Mouse (Mus musculus): ENCODE measurements around the gene Inpp5a. TPM values are rescaled to one million over a fixed set of nuclear protein-coding genes. Genes with fewer than 3 reads are reported as not detected.

Inpp5a gene
- polyA plus RNA-seq, 1 experiment from 2014 or later = 17.7 TPM

DNA sequence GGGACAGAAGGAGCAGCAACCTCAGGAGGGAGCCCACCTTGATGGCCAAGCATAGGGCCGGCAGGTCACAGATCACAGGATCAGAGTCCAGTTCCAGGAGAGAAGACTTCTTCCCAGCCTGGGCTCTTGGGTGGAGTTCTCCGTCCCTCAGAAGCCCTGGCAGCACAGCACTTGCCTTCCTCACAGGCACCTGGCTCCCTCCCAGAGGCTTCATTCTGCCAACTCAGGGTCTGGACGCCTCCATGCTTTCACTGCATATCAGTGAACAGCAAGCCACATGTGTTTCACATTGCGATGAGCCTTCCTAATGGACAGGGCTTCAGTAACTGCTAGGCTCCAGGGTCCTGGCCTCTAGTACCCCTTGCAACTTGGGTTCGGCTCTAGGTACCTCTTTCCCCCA lies 147.4 kb downstream of the Inpp5a start:
- Histone ChIP-seq H3K27ac (ENCODE audit: low read length) (no peak overlapping the region), H3K4me2 (replicated peaks; ENCODE audit: low read depth, low read length) (no peak overlapping the region), H3K9me3 (ENCODE audit: low read length) (no peaks in the 10 kb centered on the region), H3K27me3 (ENCODE audit: insufficient read depth, low read length) (no peaks in the 10 kb centered on the region), H3K4me1 (ENCODE audit: insufficient read depth, low read length) (peaks cover 2% of the 10 kb centered on the region; the same call in 1 of the 2 replicates), H3K9ac (replicated peaks; ENCODE audit: low read length) (no peak overlapping the region), H3K36me3 (ENCODE audit: insufficient read depth, low read length) (no peaks in the 10 kb centered on the region), H3K4me3 (ENCODE audit: low read length) (no peak overlapping the region)
- WGBS = 85% methylated on average over 5 of the region's 5 CpGs
- no peak for ATAC-seq (ENCODE audit: low FRiP score, low TSS enrichment)

- H3K27me3 ChIP-seq (ENCODE audit: insufficient read depth, low read length) = no peaks in the 10 kb centered on the region
- 96% methylated on average over 2 of the region's 2 CpGs for WGBS
- no peak overlapping the region for H3K9ac ChIP-seq (replicated peaks; ENCODE audit: low read length)
- H3K4me2 ChIP-seq (replicated peaks; ENCODE audit: low read depth, low read length) = no peak overlapping the region
- no peaks in the 10 kb centered on the region for H3K36me3 ChIP-seq (ENCODE audit: insufficient read depth, low read length)
- ATAC-seq (ENCODE audit: low FRiP score, low TSS enrichment) = no peak
- no peaks in the 10 kb centered on the region for H3K9me3 ChIP-seq (ENCODE audit: low read length)
- no peak overlapping the region for H3K27ac ChIP-seq (ENCODE audit: low read length)
- no peak overlapping the region for H3K4me3 ChIP-seq (ENCODE audit: low read length)
- H3K4me1 ChIP-seq (ENCODE audit: insufficient read depth, low read length) = no peaks in the 10 kb centered on the region
Measured at GRCm38 (mm10) chr7:139536831-139537230, 147.9 kb downstream of the Inpp5a start.

DNA sequence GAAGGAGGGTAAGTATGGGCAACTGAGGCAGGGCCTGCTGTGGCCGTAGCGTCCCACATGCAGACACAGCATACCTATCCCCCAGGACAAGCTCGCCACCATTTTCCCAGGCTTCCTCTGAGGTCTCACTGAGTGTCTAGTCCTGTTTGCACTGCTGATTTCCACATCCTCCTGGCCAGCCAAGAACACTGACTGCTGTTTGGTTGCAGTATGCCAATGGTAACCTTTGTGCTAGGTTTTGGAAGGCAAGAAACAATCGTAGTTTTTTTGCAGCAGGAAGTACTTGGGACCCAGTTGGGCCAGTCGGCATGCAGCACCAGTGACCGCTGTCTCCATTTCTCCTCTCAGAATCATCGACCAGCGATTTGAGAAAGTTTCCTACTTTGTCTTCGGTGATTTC lies 148.9 kb downstream of the Inpp5a start:
- H3K9ac ChIP-seq (replicated peaks; ENCODE audit: low read length) = no peak overlapping the region
- H3K27me3 ChIP-seq (ENCODE audit: insufficient read depth, low read length) = no peaks in the 10 kb centered on the region
- no peak overlapping the region for H3K4me3 ChIP-seq (ENCODE audit: low read length)
- ATAC-seq (ENCODE audit: low FRiP score, low TSS enrichment) = no peak
- no peak overlapping the region for H3K4me2 ChIP-seq (replicated peaks; ENCODE audit: low read depth, low read length)
- H3K4me1 ChIP-seq (ENCODE audit: insufficient read depth, low read length) = no peaks in the 10 kb centered on the region
- H3K27ac ChIP-seq (ENCODE audit: low read length) = no peak overlapping the region
- no peaks in the 10 kb centered on the region for H3K9me3 ChIP-seq (ENCODE audit: low read length)
- H3K36me3 ChIP-seq (ENCODE audit: insufficient read depth, low read length) = no peaks in the 10 kb centered on the region
- 95% methylated on average over 9 of the region's 9 CpGs for WGBS

GRCm38 (mm10) chr7:139538541-139538940 lies 149.6 kb downstream of the Inpp5a start:
- Histone ChIP-seq H3K4me1 (ENCODE audit: insufficient read depth, low read length) (no peaks in the 10 kb centered on the region), H3K9ac (replicated peaks; ENCODE audit: low read length) (no peak overlapping the region), H3K27ac (ENCODE audit: low read length) (no peak overlapping the region), H3K9me3 (ENCODE audit: low read length) (no peaks in the 10 kb centered on the region), H3K4me2 (replicated peaks; ENCODE audit: low read depth, low read length) (no peak overlapping the region), H3K36me3 (ENCODE audit: insufficient read depth, low read length) (no peaks in the 10 kb centered on the region), H3K27me3 (ENCODE audit: insufficient read depth, low read length) (no peaks in the 10 kb centered on the region), H3K4me3 (ENCODE audit: low read length) (no peak overlapping the region)
- WGBS = 82% methylated on average over 2 of the region's 2 CpGs
- ATAC-seq (ENCODE audit: low FRiP score, low TSS enrichment) = no peak

DNA sequence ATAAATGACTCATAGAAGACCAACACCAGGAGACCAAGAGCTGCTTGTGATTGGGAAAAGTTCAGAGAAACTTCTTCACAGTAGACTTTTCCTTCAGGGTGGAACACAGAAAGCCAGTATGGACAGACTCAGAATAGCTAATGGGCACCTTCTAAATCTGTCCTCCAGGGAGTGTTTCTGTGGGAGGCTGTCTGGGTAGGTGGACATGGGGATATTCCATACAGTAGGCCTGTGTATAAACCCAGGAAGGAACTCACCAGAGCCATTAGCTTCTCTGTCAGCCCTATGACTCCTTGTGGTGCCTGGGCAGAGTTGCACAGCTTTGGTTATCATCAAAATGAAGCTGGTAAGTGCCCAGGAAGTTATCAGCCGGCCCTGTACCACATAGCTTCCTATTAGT lies 151.7 kb downstream of the Inpp5a start:
- no peak overlapping the region for H3K4me3 ChIP-seq (ENCODE audit: low read length)
- 89% methylated on average over 1 of the region's 1 CpGs for WGBS
- no peak overlapping the region for H3K9ac ChIP-seq (replicated peaks; ENCODE audit: low read length)
- no peaks in the 10 kb centered on the region for H3K27me3 ChIP-seq (ENCODE audit: insufficient read depth, low read length)
- ATAC-seq (ENCODE audit: low FRiP score, low TSS enrichment) = no peak
- H3K27ac ChIP-seq (ENCODE audit: low read length) = no peak overlapping the region
- no peaks in the 10 kb centered on the region for H3K4me1 ChIP-seq (ENCODE audit: insufficient read depth, low read length)
- H3K4me2 ChIP-seq (replicated peaks; ENCODE audit: low read depth, low read length) = no peak overlapping the region
- no peaks in the 10 kb centered on the region for H3K36me3 ChIP-seq (ENCODE audit: insufficient read depth, low read length)
- H3K9me3 ChIP-seq (ENCODE audit: low read length) = no peaks in the 10 kb centered on the region

DNA sequence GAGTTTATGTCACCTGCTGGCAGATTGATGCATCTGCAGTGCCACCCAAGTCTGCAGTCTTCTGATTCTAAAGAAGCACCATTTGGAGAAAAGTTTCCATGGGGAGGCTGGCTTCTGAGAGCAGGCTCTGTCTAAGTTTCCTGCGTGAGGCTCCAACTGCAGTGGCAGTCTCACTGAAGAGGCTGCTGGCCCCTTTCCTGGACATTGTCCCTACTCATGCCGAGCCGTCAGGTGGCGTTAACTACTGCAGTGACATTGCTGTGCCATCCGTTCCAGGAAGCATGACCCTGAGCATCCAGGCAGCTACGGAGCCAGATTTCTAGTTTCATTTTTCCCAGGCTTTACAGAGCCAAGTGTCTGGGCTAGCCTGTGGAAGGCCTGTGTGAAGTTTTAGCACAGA lies 152.5 kb downstream of the Inpp5a start:
- H3K9ac ChIP-seq (replicated peaks; ENCODE audit: low read length) = no peak overlapping the region
- no peaks in the 10 kb centered on the region for H3K4me1 ChIP-seq (ENCODE audit: insufficient read depth, low read length)
- no peak overlapping the region for H3K4me3 ChIP-seq (ENCODE audit: low read length)
- no peak overlapping the region for H3K27ac ChIP-seq (ENCODE audit: low read length)
- H3K36me3 ChIP-seq (ENCODE audit: insufficient read depth, low read length) = no peaks in the 10 kb centered on the region
- ATAC-seq (ENCODE audit: low FRiP score, low TSS enrichment) = no peak
- H3K27me3 ChIP-seq (ENCODE audit: insufficient read depth, low read length) = no peaks in the 10 kb centered on the region
- 82% methylated on average over 6 of the region's 6 CpGs for WGBS
- H3K9me3 ChIP-seq (ENCODE audit: low read length) = no peaks in the 10 kb centered on the region
- no peak overlapping the region for H3K4me2 ChIP-seq (replicated peaks; ENCODE audit: low read depth, low read length)

DNA sequence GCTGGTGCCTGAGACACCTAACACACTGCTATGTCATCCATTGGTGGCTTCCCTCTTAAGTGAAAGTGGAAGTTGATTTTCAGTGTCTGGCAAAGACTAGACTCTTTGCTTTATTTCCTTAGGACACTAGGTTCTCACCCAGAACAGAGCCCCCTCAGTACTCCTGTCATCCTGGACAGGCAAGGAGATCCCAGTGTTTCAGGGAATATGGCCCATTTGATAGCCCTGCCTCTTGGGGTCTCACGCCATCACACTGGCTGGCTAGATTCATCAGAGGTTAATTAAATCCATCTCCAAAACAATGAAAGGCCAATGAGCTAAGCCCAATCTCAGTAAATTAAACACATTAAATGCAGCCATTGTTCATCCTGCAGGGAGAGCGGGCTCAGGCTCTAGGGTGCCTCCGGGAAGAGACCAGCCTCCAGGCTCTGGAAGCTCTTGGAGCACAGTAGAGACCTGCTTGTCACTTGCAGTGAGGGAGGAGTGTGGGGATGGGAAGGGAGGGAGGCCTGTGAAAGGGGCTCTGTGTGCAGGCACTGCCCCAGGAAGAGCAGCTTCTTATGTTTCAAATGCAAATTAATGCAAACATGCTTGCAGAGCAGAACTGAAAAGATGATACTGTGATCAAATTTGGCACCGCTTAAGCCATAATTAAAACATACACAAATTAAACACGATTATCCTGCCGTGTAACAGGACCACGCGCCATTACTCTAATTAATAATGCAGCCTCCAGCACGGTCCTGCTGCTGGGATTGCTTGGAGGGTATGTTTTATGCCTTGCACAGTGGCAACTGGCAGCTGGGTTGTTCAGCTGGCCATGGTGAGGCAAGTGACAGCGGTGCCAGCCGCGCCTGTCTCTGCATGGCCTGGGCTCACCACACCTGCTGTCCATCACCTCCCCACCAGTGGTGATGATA lies 156.1 kb downstream of the Inpp5a start:
- H3K9me3 ChIP-seq (ENCODE audit: low read length) = no peaks in the 10 kb centered on the region
- no peak overlapping the region for H3K9ac ChIP-seq (replicated peaks; ENCODE audit: low read length)
- no peak for ATAC-seq (ENCODE audit: low FRiP score, low TSS enrichment)
- no peaks in the 10 kb centered on the region; the same call in 1 of the 2 replicates for H3K4me1 ChIP-seq (ENCODE audit: insufficient read depth, low read length)
- H3K4me3 ChIP-seq (ENCODE audit: low read length) = no peak overlapping the region
- H3K4me2 ChIP-seq (replicated peaks; ENCODE audit: low read depth, low read length) = no peak overlapping the region
- H3K27me3 ChIP-seq (ENCODE audit: insufficient read depth, low read length) = no peaks in the 10 kb centered on the region
- WGBS = 52% methylated on average over 12 of the region's 12 CpGs
- no peak overlapping the region for H3K27ac ChIP-seq (ENCODE audit: low read length)
- no peaks in the 10 kb centered on the region for H3K36me3 ChIP-seq (ENCODE audit: insufficient read depth, low read length)

DNA sequence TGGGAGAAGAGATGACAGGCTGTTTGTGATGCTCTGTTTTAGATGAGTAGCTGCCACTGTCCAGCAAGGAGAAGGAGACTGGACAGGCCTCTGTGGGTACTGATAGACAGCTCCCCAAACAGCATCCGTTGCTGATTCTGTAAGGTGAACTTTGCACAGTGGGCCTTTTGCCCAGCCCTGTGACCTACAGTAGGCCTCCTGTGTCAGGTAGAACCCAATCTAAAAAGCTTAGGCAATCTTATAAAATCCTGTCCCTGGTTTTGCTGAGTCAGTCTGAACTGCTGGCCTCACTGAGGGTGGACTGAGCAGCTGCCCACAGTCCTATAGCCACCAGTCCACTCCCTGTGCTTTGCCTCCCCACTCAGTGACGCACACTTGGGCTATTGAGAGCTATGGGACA lies 158.4 kb downstream of the Inpp5a start:
- H3K27ac ChIP-seq (ENCODE audit: low read length) = no peak overlapping the region
- H3K27me3 ChIP-seq (ENCODE audit: insufficient read depth, low read length) = no peaks in the 10 kb centered on the region
- H3K4me3 ChIP-seq (ENCODE audit: low read length) = no peak overlapping the region
- H3K4me1 ChIP-seq (ENCODE audit: insufficient read depth, low read length) = no peaks in the 10 kb centered on the region; the same call in 1 of the 2 replicates
- 72% methylated on average over 2 of the region's 2 CpGs for WGBS
- H3K9me3 ChIP-seq (ENCODE audit: low read length) = no peaks in the 10 kb centered on the region
- no peak overlapping the region for H3K9ac ChIP-seq (replicated peaks; ENCODE audit: low read length)
- H3K4me2 ChIP-seq (replicated peaks; ENCODE audit: low read depth, low read length) = no peak overlapping the region
- no peaks in the 10 kb centered on the region for H3K36me3 ChIP-seq (ENCODE audit: insufficient read depth, low read length)
- ATAC-seq (ENCODE audit: low FRiP score, low TSS enrichment) = no peak

GRCm38 (mm10) chr7:139550086-139550783 lies 161.3 kb downstream of the Inpp5a start:
- 78% methylated on average over 3 of the region's 3 CpGs for WGBS

DNA sequence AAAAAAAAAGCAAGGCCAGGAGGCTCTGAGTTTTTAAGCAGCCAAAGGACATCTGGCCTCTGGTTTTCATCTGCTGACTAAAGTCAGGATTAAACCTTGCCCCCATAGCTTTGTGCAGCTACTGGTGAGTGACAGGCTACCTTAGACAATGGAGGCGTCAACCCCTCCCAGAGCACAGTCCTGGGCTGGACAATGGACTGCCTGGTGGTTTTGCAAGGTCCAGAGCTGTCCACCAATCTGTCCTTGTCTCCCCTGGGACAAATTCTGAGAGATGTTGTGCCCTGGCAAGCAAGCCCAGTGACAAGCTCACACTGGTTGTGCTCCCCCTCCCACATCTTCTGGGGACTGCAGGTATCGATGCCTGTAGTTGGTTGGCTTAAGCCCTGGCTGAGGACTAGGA lies 162.6 kb downstream of the Inpp5a start:
- Histone ChIP-seq H3K4me3 (ENCODE audit: low read length) (no peak overlapping the region), H3K9me3 (ENCODE audit: low read length) (no peaks in the 10 kb centered on the region), H3K9ac (replicated peaks; ENCODE audit: low read length) (no peak overlapping the region), H3K27ac (ENCODE audit: low read length) (no peak overlapping the region), H3K4me2 (replicated peaks; ENCODE audit: low read depth, low read length) (no peak overlapping the region), H3K4me1 (ENCODE audit: insufficient read depth, low read length) (no peaks in the 10 kb centered on the region; the same call in 1 of the 2 replicates), H3K27me3 (ENCODE audit: insufficient read depth, low read length) (no peaks in the 10 kb centered on the region), H3K36me3 (ENCODE audit: insufficient read depth, low read length) (no peaks in the 10 kb centered on the region)
- no peak for ATAC-seq (ENCODE audit: low FRiP score, low TSS enrichment)
- WGBS = 86% methylated on average over 2 of the region's 2 CpGs

More at GRCm38 (mm10) chr7:139550086-139550783, 161.3 kb downstream of the Inpp5a start:
- Histone ChIP-seq H3K36me3 (ENCODE audit: insufficient read depth, low read length) (no peaks in the 10 kb centered on the region), H3K9ac (replicated peaks; ENCODE audit: low read length) (no peak overlapping the region), H3K4me2 (replicated peaks; ENCODE audit: low read depth, low read length) (no peak overlapping the region), H3K27me3 (ENCODE audit: insufficient read depth, low read length) (no peaks in the 10 kb centered on the region), H3K27ac (ENCODE audit: low read length) (no peak overlapping the region), H3K4me3 (ENCODE audit: low read length) (no peak overlapping the region), H3K9me3 (ENCODE audit: low read length) (no peaks in the 10 kb centered on the region), H3K4me1 (ENCODE audit: insufficient read depth, low read length) (no peaks in the 10 kb centered on the region; the same call in 1 of the 2 replicates)
- ATAC-seq (ENCODE audit: low FRiP score, low TSS enrichment) = no peak

Data from kidney, embryonic 16.5 days (tissue).